Mouse (Mus musculus) forebrain, embryonic 12.5 days (tissue): ENCODE data around the gene Cers3. TPM values are rescaled to one million over a fixed set of nuclear protein-coding genes. Genes with fewer than 3 reads are reported as not detected.

Experiments used
- ATAC-seq: fragments of 200-750 bp; cut with Nextera tagmentation; 2 replicates; pipeline ENCODE4 v1.8.0; 2017; ENCODE audit warnings: moderate TSS enrichment; ENCODE audit not compliant: low FRiP score
- H3K27ac ChIP-seq: fragments of 300-500 bp; sonication (generic); 2 replicates; pipeline ENCODE4 v1.5.1; 2016; ENCODE audit warnings: mild to moderate bottlenecking
- H3K27me3 ChIP-seq: fragments of 300-500 bp; sonication (generic); 2 replicates; pipeline ENCODE4 v1.6.1; 2016; ENCODE audit warnings: mild to moderate bottlenecking
- H3K36me3 ChIP-seq: fragments of 300-500 bp; sonication (generic); replicated peaks from 2 replicates; pipeline ENCODE4 v1.6.1; 2016; ENCODE audit warnings: mild to moderate bottlenecking
- H3K4me1 ChIP-seq: fragments of 300-500 bp; sonication (generic); 2 replicates; pipeline ENCODE4 v1.6.1; 2016
- H3K4me2 ChIP-seq: fragments of 300-500 bp; sonication (generic); 2 replicates; pipeline ENCODE4 v1.6.1; 2016; ENCODE audit warnings: mild to moderate bottlenecking, moderate library complexity
- H3K4me3 ChIP-seq: fragments of 300-500 bp; sonication (generic); replicated peaks from 2 replicates; pipeline ENCODE4 v1.5.1; 2016; ENCODE audit warnings: mild to moderate bottlenecking
- H3K9ac ChIP-seq: fragments of 300-500 bp; sonication (generic); 2 replicates; pipeline ENCODE4 v1.6.1; 2016; ENCODE audit warnings: mild to moderate bottlenecking
- H3K9me3 ChIP-seq: fragments of 300-500 bp; sonication (generic); 2 replicates; pipeline ENCODE4 v1.6.1; 2016
- WGBS: fragments of 180-500 bp; shearing (Covaris S2); methylation state at CpG from one replicate; pipeline ENCODE4 v1.1.7; 2016; 5-methylcytosine and 5-hydroxymethylcytosine counted together
- polyA plus RNA-seq: library from polyadenylated mRNA; unstranded; fragments of >200 nt; fragmentation: Nextera tagmentation; extraction: Ambion mirVana; gene quantifications from 2 replicates; pipeline ENCODE4 v1.2.1, GENCODE M21; 2016

The Cers3 gene
- 0.96 and 1.4 TPM in 2 replicates for polyA plus RNA-seq

DNA sequence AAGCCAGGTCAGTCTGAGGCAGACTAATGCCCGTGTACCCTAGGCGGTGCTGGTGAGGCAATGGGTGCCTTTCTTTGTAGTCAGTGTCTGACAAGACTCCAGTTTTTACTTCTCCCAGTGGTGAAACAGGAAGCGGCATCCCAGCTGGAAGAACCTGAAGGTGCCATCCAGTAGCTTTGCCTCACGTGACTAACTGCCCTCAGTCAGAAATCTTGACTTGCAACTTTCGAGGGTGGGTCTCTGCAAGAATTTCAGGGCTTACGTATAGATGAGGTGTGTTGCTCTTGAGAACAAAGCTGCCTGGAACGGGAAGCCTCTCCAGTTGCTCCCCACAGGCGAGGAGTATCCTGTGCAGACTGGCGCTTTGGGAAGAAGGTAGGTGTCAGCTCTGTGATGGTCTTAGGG, at the start of gene Cers3:
Gene Cers3, plus strand, starts transcription at position 128 of the 405 bp plus-strand sequence.
- Histone ChIP-seq H3K36me3 (no peaks in the 10 kb centered on the region), H3K4me1 (no peaks in the 10 kb centered on the region), H3K27ac (no peak within 1 kb of the TSS), H3K27me3 (no peaks in the 10 kb centered on the region), H3K4me3 (no peak within 1 kb of the TSS), H3K4me2 (no peak within 1 kb of the TSS), H3K9ac (no peak within 1 kb of the TSS), H3K9me3 (no peaks in the 10 kb centered on the region)
- WGBS = 79% methylated on average over 9 of the region's 9 CpGs
- no peak for ATAC-seq

DNA sequence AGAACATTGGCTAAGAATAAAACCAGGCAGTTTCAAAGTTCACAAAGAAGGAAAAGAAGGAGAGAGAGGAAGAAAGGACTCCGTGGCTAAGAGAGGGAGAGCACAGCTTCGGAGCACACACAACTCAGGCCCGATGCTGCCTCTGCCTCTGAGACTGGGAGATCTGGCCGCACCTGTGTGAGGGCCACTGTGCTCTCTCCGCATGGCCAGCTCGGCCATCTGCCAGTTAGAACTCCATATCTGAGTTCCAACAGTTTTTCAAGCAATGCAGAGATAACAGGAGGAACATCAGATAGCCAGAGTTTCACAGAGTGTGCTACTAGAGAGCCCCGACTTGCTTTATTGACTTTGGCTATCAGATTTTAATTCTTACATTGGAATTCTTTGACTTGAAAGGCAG, 48.8 kb upstream of the Cers3 start:
- Histone ChIP-seq H3K4me1 (peaks cover 4% of the 10 kb centered on the region), H3K27me3 (no peaks in the 10 kb centered on the region), H3K4me2 (no peak overlapping the region), H3K4me3 (no peak overlapping the region), H3K9ac (no peak overlapping the region), H3K9me3 (no peaks in the 10 kb centered on the region), H3K36me3 (peaks cover 6% of the 10 kb centered on the region; the same call in 1 of the 2 replicates), H3K27ac (no peak overlapping the region)
- 83% methylated on average over 7 of the region's 7 CpGs for WGBS
- no peak for ATAC-seq

DNA sequence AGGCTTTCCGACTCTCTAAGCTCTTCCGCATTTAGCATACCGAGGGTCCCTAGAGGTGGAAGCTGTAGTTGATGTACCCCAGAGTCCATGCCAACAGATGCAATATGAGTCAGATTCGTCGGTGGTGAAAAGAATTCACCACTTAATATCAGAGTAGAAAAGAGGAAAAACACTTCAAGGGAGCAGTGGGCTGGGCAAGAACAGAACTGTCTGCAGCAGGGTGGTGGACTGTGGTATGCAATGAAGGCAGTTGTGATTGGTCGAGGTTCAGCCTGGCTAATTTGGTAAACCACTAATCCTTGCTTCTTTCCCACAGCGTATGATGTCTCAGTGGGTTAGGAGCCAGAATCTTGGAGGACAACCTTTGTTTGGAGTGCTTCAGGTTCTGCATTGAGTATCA, 40.6 kb upstream of the Cers3 start:
- no peaks in the 10 kb centered on the region for H3K27me3 ChIP-seq
- WGBS = 93% methylated on average over 7 of the region's 7 CpGs
- H3K9me3 ChIP-seq = no peaks in the 10 kb centered on the region
- H3K9ac ChIP-seq = no peak overlapping the region
- no peaks in the 10 kb centered on the region for H3K4me1 ChIP-seq
- no peak overlapping the region for H3K4me2 ChIP-seq
- no peak overlapping the region for H3K27ac ChIP-seq
- ATAC-seq = no peak
- H3K4me3 ChIP-seq = no peak overlapping the region
- peaks cover 18% of the 10 kb centered on the region for H3K36me3 ChIP-seq

- ATAC-seq = no peak
- H3K36me3 ChIP-seq = peaks cover 22% of the 10 kb centered on the region
These were observed 38.7 kb upstream of the Cers3 start for GRCm38 (mm10) chr7:66704631-66705030.

GRCm38 (mm10) chr7:66711166-66711565, 32.1 kb upstream of the Cers3 start:
- peaks cover 38% of the 10 kb centered on the region for H3K36me3 ChIP-seq
- H3K4me2 ChIP-seq = no peak overlapping the region

More at GRCm38 (mm10) chr7:66704631-66705030, 38.7 kb upstream of the Cers3 start:
- WGBS = 94% methylated on average over 3 of the region's 3 CpGs
- Histone ChIP-seq H3K27ac (no peak overlapping the region), H3K4me1 (no peaks in the 10 kb centered on the region), H3K4me3 (no peak overlapping the region), H3K9ac (no peak overlapping the region), H3K9me3 (no peaks in the 10 kb centered on the region), H3K27me3 (no peaks in the 10 kb centered on the region), H3K4me2 (no peak overlapping the region)

GRCm38 (mm10) chr7:66724514-66724913, 18.8 kb upstream of the Cers3 start:
- ATAC-seq = no peak
- Histone ChIP-seq H3K4me3 (no peak overlapping the region), H3K27ac (no peak overlapping the region), H3K9ac (no peak overlapping the region), H3K4me1 (no peaks in the 10 kb centered on the region), H3K27me3 (no peaks in the 10 kb centered on the region), H3K4me2 (no peak overlapping the region), H3K36me3 (peaks cover 7% of the 10 kb centered on the region; the same call in 1 of the 2 replicates), H3K9me3 (no peaks in the 10 kb centered on the region)
- WGBS = 80% methylated on average over 4 of the region's 4 CpGs

More at GRCm38 (mm10) chr7:66711166-66711565, 32.1 kb upstream of the Cers3 start:
- Histone ChIP-seq H3K4me1 (no peaks in the 10 kb centered on the region), H3K27ac (no peak overlapping the region), H3K9ac (no peak overlapping the region), H3K27me3 (no peaks in the 10 kb centered on the region), H3K4me3 (no peak overlapping the region), H3K9me3 (no peaks in the 10 kb centered on the region)
- WGBS = 57% methylated on average over 2 of the region's 2 CpGs
- ATAC-seq = no peak

DNA sequence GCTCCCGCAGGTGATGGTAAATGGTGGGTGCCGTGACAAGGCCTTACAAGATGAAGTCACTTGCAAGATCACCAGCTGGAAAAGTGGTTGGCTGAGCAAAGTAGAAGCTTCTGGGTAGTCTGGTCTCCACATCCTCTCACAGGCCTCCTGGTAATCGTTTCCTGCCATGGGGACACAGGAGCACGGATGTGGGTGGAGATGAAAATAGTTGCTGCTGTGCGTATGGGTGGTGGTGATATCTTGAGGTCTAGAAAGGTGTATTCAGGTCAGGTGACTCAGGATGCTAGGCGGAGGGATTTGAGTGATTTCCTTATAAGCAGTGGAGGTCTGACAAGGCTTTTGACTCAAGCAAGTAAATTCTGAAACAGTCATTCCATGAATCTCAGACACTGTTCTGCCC, 18.4 kb upstream of the Cers3 start:
- no peak for ATAC-seq
- no peak overlapping the region for H3K4me3 ChIP-seq
- 96% methylated on average over 6 of the region's 6 CpGs for WGBS
- no peaks in the 10 kb centered on the region for H3K4me1 ChIP-seq
- no peak overlapping the region for H3K4me2 ChIP-seq
- H3K9ac ChIP-seq = no peak overlapping the region
- H3K9me3 ChIP-seq = no peaks in the 10 kb centered on the region
- H3K27me3 ChIP-seq = no peaks in the 10 kb centered on the region
- no peak overlapping the region for H3K27ac ChIP-seq
- H3K36me3 ChIP-seq = peaks cover 7% of the 10 kb centered on the region; the same call in 1 of the 2 replicates

DNA sequence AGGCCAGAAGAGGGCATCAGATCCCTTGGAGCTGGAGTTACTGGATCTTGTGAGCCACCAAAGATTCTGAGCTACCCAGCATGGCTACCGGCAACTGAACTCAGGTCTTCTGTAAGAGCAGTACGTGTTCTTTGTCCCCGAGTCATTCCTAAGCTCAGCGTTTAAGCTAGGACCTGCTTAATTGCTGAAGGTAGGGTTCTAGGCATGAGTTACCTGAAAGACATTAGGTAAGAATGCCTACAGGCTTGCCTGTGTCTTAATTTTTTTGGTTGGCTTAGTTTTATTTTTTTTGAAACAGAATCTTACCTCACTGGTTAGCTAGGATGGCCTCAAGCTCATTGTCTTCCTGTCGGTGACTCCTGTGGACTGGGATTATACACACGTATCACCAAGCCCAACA, 15.2 kb upstream of the Cers3 start:
- Histone ChIP-seq H3K27ac (no peak overlapping the region), H3K27me3 (no peaks in the 10 kb centered on the region), H3K4me3 (no peak overlapping the region), H3K9me3 (no peaks in the 10 kb centered on the region), H3K9ac (no peak overlapping the region), H3K4me2 (no peak overlapping the region), H3K4me1 (no peaks in the 10 kb centered on the region), H3K36me3 (no peaks in the 10 kb centered on the region)
- ATAC-seq = no peak
- WGBS = 94% methylated on average over 6 of the region's 6 CpGs

DNA sequence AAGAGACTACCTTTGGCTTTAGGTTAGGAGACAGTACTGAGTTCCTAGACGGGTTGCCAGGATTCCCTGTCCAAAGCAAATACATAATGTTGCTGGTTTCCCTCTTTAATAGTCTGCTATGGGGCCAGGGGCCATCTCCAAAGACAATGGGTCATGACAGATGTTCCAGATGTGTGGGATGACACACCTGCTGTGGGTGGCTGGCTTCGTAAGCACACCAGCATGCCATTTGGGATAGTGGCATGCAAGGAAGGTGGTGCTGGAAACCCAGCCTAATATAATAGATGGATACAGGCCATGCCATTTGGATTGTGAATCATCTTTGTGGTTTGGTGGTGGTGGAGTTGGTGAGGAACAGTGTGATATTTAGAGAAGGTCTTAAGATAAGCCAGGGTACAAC, 14.1 kb upstream of the Cers3 start:
- Histone ChIP-seq H3K4me3 (no peak overlapping the region), H3K9me3 (no peaks in the 10 kb centered on the region), H3K4me1 (no peaks in the 10 kb centered on the region), H3K4me2 (no peak overlapping the region), H3K27ac (no peak overlapping the region), H3K27me3 (no peaks in the 10 kb centered on the region), H3K9ac (no peak overlapping the region), H3K36me3 (no peaks in the 10 kb centered on the region)
- no peak for ATAC-seq
- WGBS = 90% methylated on average over 2 of the region's 2 CpGs

DNA sequence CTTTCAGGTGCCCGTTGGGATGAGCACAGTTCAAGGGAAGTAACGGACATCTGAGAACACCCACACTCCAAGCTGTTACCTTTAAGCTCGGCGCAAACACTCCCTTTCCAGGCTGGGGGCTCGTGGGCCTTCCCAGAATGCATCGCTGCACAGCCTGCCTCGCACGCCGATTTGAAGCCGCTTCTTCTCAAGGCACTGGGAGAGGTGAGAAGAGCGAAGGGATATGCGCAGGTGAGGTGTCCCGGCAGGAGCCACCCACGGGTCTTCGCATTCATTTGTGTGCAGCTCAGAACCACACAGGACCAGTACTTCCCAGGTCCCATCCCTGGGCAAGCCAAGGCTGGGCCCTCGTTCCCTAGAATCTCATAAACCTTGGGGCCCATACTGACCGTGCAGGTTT, 9.9 kb upstream of the Cers3 start:
- Histone ChIP-seq H3K27me3 (no peaks in the 10 kb centered on the region), H3K4me2 (no peak overlapping the region), H3K36me3 (no peaks in the 10 kb centered on the region), H3K27ac (no peak overlapping the region), H3K9me3 (no peaks in the 10 kb centered on the region), H3K4me1 (no peaks in the 10 kb centered on the region), H3K9ac (no peak overlapping the region), H3K4me3 (no peak overlapping the region)
- WGBS = 95% methylated on average over 17 of the region's 17 CpGs
- no peak for ATAC-seq

- Histone ChIP-seq H3K27ac (no peak overlapping the region), H3K4me3 (no peak overlapping the region), H3K4me2 (no peak overlapping the region), H3K27me3 (no peaks in the 10 kb centered on the region), H3K36me3 (no peaks in the 10 kb centered on the region), H3K9ac (no peak overlapping the region), H3K9me3 (no peaks in the 10 kb centered on the region), H3K4me1 (no peaks in the 10 kb centered on the region)
- 92% methylated on average over 11 of the region's 11 CpGs for WGBS
- no peak for ATAC-seq
These were observed 9.4 kb upstream of the Cers3 start for GRCm38 (mm10) chr7:66733882-66734281.

GRCm38 (mm10) chr7:66734466-66734865, 8.8 kb upstream of the Cers3 start:
- WGBS = 94% methylated on average over 4 of the region's 4 CpGs
- Histone ChIP-seq H3K9me3 (no peaks in the 10 kb centered on the region), H3K9ac (no peak overlapping the region), H3K4me1 (no peaks in the 10 kb centered on the region), H3K36me3 (no peaks in the 10 kb centered on the region), H3K4me3 (no peak overlapping the region), H3K27me3 (no peaks in the 10 kb centered on the region), H3K27ac (no peak overlapping the region), H3K4me2 (no peak overlapping the region)
- ATAC-seq = no peak

DNA sequence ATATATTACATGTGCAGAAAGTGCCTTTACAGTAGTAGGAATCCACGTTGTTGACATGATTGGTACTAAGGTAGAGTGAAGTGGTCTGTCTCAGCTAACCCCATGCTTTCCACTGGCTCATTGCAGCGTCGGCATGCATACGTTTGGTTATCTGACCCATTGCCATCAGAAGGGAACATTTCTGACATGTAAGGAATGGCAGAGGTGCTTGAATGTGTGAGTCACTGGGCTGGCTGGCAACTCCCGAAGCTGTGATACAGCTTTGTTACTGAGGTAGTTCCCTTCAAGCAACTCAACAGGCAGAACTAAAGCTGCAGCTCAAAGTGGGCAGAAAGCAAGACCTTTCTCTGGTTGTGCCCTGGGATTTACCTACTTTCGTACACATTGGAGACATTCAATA, 8.3 kb upstream of the Cers3 start:
- no peaks in the 10 kb centered on the region for H3K9me3 ChIP-seq
- ATAC-seq = no peak
- no peaks in the 10 kb centered on the region for H3K36me3 ChIP-seq
- no peaks in the 10 kb centered on the region for H3K27me3 ChIP-seq
- no peaks in the 10 kb centered on the region for H3K4me1 ChIP-seq
- no peak overlapping the region for H3K9ac ChIP-seq
- no peak overlapping the region for H3K27ac ChIP-seq
- H3K4me3 ChIP-seq = no peak overlapping the region
- 91% methylated on average over 6 of the region's 6 CpGs for WGBS
- no peak overlapping the region for H3K4me2 ChIP-seq
